Mouse (Mus musculus): ENCODE results near the gene Gm5796.
"Not testable (repeated sequence)": the region's sequence is repeated elsewhere in the genome, so short reads cannot be mapped to it uniquely, and the experiment has no call there.

The Gm5796 gene

DNA sequence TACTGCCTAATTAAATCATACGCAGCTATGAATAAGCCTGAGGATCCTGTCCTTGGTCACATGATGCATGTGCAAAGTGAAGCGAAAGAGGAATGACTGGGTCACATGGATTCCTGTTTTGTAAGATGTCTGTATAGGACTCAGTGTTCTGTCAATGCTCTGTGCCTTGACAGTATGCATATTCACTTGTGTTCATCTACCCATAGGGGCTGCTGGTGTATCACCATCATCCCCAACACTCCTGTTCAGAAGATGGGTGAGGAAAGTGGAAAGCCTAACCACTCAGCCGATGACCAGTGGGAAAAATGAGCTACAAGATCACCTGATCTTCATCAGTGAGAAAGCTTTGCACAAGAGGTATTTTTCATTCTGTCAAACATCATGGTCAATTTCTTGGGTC is at the start of gene Gm5796:
Gene Gm5796 (plus strand): TSS at position 301 of the 400 bp plus-strand sequence.
- DNase-seq (ENCODE audit: low spot score in 2 of 2): not testable (repeated sequence)

DNA sequence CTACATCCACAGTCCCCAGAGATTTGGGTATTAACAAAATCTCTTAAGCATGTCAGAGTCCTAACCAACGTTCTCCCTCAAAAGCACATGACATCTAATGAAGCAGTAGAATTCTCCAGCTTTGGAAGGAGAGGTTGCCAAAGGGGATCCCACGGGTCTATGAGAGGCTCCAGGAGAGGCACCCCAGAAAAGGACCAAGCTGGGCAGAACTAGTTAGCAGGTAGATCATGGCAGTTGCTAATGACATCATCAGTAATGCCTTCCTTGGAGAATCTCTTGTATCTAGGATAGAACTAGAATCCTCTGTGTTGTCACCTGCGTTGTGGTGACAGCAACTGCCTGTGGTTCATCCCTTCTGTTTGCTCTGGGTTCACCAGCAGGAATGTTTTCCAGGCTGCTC is 25.6 kb upstream of the Gm5796 start, which contains the start of gene Gm3099:
Gene Gm3099 (plus strand): TSS at position 301 of the 400 bp plus-strand sequence.
- not testable (repeated sequence) for DNase-seq (ENCODE audit: low spot score in 2 of 2)

DNA sequence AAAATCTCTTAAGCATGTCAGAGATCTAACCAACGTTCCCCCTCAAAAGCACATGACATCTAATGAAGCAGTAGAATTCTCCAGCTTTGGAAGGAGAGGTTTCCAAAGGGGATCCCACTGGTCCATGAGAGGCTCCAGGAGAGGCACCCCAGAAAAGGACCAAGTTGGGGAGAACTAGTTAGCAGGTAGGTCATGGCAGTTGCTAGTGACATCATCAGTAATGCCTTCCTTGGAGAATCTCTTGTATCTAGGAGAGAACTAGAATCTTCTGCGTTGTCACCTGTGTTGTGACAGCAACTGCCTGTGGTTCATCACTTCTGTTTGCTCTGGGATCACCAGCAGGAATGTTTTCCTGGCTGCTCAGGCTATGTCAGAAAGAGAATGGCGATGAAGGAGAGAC is 60.1 kb downstream of the Gm5796 start, which contains the start of gene Gm3115:
Gene Gm3115 (plus strand): TSS at position 301 of the 400 bp plus-strand sequence.
- DNase-seq (ENCODE audit: low spot score in 2 of 2): not testable (repeated sequence)
